Mouse (Mus musculus): ENCODE measurements around the gene Ccdc130. TPM values are rescaled to one million over a fixed set of nuclear protein-coding genes. Genes with fewer than 3 reads are reported as not detected.
A peak's percentile ranks its signal among the peaks of the same experiment; 100 is the strongest.

Gene Ccdc130
- 10 to 100 TPM; 11.3 to 11.4 TPM for total RNA-seq (2021)
- long read RNA-seq, experiment 1, transcript Ccdc130-202 (10 exons, 2,119 nt) = major isoform, 13 of 16 reads
- long read RNA-seq, experiment 1, partial matches to known transcripts = 0 of 16 reads
- long read RNA-seq, experiment 1, other reads (novel, unspliced or antisense) = 2 of 16 reads
- long read RNA-seq, experiment 2, partial matches to known transcripts = 2 of 7 reads
- long read RNA-seq, experiment 2, other reads (novel, unspliced or antisense) = 2 of 7 reads

GRCm38 (mm10) chr8:84269950-84270773, at the start of gene Ccdc130:
TSS of gene Ccdc130 (minus strand) at chr8:84270380.
- peak; percentile 100 for DNase-seq

DNA sequence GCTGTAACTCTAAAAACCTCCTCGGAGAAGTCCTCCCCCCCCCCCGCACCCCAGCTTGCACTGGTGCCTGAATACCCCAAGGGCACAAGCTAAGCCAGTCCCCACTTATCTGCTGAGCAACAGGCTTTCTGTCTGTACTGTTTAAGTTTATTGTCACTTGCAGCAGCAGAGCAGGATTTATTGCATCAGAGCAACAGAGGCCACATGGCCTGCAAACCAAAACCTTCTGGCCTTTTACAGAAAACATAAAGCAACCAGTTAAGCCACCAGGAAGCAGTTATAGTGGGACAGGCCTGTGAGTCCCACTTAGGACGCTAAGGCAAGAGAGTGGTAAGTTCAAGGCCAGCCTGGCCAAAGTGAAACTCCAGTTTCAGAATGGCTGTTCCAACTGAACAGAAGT, 38.2 kb upstream of the Ccdc130 start:
- no peak for DNase-seq

- no peak for DNase-seq
These were observed 33.8 kb upstream of the Ccdc130 start for GRCm38 (mm10) chr8:84303951-84304350.

- no peak for DNase-seq
These were observed 27.0 kb upstream of the Ccdc130 start for GRCm38 (mm10) chr8:84297029-84297785.

- peak; percentile 66 for DNase-seq
These were observed 21.5 kb upstream of the Ccdc130 start for GRCm38 (mm10) chr8:84291688-84292087.

DNA sequence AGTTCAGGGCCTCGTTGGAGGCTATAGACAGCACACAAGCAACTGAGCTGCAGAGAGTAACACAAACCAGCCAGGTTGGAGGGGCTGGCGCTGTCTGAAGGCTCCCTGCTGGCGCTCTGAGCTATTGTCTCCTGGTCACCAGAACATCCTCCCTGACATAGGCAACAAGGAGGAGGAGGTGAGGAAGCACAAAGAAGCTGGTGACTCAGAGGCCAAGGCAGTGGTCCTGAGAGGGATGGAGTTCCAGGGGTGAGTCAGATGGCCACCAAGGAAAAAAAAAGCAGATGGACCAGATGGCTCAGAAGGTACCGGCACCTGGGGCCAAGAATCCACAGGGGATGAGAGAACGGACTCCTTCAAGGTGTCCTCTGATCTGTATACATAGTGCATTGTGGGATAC, 20.9 kb upstream of the Ccdc130 start:
- DNase-seq = no peak

- no peak for DNase-seq
These were observed 18.7 kb upstream of the Ccdc130 start for GRCm38 (mm10) chr8:84288892-84289291.

- DNase-seq = peak; percentile 40
These were observed 15.5 kb upstream of the Ccdc130 start for GRCm38 (mm10) chr8:84285665-84286064.

GRCm38 (mm10) chr8:84284608-84285063, 14.5 kb upstream of the Ccdc130 start:
- peak; percentile 26 for DNase-seq

GRCm38 (mm10) chr8:84280777-84281176, 10.6 kb upstream of the Ccdc130 start:
- DNase-seq = no peak

DNA sequence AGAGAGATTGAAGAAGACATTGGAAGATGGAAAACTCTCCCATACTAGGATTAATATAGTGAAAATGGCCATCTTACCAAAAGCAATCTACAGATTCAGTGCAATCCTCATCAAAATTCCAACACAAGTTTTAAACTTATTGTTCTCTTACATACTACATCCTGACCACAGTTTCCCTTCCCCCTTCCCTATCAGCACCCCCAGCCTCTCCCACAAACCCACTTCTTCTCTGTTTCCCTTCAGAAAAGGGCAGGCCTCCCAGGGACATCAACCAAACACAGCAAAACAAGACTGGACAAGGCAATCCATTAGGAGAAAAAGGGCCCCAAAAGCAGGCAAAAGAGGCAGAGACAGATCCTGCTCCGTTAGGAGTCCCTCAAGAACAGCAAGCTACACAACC, 6.3 kb upstream of the Ccdc130 start:
- DNase-seq = no peak

GRCm38 (mm10) chr8:84273968-84274367, 3.8 kb upstream of the Ccdc130 start:
- no peak for DNase-seq

- DNase-seq = no peak
These were observed 2.1 kb upstream of the Ccdc130 start for GRCm38 (mm10) chr8:84272302-84272701.

DNA sequence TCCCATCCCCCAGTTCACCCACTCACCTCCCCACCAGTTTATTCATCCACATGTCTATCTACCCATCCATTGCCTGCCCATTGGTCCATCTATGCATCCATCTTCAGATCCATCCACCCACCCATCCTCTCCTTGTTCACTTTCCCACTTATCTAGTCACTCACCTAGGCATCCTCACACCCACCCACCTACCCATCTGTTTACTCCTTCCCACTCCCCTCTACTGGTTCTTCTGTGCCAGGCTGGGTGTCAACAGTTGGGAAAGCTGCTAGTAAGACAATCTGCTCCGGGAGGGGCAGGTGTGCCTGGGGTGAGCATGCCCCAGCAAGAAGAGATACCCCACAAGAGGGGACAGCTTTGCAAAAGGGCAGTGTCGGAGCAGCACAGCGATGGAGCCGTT, 9.1 kb downstream of the Ccdc130 start:
- no peak for DNase-seq

DNA sequence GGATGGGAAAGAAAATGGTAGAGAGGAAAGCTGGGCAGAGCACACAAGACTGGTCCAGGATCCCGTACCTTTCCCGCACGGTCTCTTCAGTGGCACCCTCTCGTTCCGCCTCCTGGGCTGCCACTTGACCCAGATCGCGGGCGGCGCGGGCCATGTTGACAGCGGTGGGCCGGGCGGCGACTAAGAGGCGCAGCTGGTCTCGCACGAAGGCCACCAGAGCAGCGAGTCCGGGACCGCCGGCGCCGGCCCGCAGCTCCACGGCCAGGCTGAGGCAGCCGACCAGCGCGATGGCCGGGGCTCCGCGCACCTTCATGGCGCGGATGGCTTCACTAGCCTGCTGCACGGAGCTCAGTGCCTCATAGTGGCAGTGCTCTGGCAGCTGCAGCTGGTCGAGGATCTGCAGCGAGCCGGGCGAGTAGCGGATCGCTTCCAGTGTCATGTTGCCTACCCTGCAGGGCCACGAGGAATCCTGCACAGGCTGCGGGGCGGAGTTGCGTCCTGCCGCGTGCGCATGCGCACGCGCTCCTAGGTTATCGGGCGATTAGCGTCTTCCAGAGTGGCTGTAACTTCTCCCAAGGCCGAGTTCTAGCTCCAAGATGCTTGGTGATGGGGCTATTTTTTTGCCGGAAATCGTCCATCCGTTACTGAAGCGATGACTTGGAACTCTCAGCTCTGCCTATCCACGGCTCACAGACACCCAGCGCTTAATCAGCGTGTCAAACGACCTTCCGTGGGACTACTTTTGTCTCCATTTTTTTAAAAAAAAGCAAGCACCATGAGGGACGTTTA, 13.2 kb downstream of the Ccdc130 start, which contains the start of gene Mri1:
Gene Mri1 (minus strand): TSS at position 505 of the 789 bp plus-strand sequence.
- peak; percentile 79 for DNase-seq

GRCm38 (mm10) chr8:84256458-84256821, 13.7 kb downstream of the Ccdc130 start:
- no peak for DNase-seq

- no peak for DNase-seq
These were observed 14.3 kb downstream of the Ccdc130 start for GRCm38 (mm10) chr8:84255858-84256257.

DNA sequence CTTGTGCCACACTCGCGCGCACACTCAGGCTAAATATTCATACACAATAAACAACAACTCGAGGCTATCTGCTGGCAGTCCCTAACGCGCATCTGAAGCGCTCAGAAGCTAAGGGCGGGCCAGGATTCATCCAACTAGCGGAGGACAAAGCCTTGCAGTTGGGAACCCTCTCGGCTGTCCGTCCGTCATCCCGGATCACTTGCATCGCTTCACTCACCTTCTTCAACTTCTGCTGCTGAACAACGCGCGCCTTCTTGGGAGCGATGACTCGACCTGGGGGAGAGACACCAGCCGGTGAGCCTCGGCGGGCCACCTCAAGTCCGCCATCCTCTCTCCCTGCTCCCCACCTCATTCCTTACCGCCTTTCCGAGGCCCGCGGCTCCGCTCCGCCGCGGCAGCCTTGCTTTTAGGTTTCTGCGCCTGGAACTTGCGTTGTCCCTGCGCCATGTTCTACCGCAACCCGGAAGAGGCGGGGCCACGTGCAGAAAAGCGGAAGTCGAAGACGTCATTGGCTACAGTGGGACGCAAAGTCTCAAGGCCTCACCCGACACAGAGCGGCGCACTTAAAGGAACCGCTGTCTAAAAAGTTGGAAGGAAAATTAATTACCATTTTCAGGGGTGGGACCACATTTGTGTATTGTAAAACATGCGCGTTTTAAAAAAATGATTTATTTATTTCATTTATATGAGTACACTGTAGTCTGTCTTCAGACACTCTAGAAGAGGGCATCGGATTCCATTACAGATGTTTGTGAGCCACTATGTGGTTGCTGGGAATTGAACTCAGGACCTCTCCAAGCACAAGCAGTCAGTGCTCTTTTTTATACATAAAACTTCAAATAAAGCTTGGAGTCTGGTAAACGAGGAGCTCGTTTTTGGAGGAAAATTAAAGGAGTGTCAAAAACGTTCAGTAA, 20.7 kb downstream of the Ccdc130 start, which contains the start of gene D8Ertd738e:
Gene D8Ertd738e (minus strand): TSS at position 463 of the 914 bp plus-strand sequence.
- DNase-seq = peak; percentile 79

DNA sequence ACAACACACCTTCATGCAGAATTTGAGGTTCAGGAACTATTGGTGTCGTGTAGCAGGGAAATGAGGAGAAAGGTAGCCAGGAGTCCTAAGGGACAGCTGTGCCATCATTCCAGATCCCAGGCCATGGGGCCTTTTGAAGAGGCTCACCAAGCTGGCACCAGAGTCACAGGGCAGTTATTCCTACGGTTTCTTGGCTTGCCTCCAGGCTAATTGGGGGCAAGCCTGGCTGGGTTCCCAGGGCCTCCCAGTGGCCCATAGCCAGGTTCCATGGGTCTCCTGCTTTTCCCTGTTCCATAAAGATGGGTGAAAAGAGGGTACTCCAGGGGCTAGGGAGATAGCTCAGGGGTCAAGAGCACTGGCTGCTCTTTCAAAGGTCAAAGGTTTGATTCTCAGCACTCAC, 28.4 kb downstream of the Ccdc130 start:
- no peak for DNase-seq

DNA sequence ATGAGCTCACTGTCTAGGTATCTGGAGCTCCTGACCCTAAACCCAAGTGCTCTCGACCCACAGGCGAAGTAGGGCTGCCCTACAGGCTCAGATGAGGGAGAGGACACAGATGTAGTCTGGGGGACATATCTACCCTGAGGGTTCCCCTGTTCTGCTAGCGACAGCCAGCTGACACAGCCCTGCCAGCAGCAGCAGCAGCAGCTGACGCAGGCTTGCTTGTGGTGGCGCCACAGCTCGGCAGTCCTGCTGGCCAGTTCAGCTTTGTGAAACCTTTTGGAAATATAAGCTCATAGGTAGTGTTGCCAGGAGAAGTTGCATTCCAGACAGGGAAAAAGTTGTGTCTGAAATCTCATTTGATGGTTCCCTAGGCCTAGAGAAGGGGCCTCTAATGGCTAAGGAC, 29.0 kb downstream of the Ccdc130 start:
- DNase-seq = no peak

Data from gastrocnemius, postnatal 10 days (tissue).